Mouse (Mus musculus) cerebellum, adult 11 months (tissue): ENCODE results near the gene Actl7a.

ENCODE experiments used
- DNase-seq: peaks from one replicate; pipeline ENCODE4 v3.0.0; 2022

Actl7a gene

DNA sequence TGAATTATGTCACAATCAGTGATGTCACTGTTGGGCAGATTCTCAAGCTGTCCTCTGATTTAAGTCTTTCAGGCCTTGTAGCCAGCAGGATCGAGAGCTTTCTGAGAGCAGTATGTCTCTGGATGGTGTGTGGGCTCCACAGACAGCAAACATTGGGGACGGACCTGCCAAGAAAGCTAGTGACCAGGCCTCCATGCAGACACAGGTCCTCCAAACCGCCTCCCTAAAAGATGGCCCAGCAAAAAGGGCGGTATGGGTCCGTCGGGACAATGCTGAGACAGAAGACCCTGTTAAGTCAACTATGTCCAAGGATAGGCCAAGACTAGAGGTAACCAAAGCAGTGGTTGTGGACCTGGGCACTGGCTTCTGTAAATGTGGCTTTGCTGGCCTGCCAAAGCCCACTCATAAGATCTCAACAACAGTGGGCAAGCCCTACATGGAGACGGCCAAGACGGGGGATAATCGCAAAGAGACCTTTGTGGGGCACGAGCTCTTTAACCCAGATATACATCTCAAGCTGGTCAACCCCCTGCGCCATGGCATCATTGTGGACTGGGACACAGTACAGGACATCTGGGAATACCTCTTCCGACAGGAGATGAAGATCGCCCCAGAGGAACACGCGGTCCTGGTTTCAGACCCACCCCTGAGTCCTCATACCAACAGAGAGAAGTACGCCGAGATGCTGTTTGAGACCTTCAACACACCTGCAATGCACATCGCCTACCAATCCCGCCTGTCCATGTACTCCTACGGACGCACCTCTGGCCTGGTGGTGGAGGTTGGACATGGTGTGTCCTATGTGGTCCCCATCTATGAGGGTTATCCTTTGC is at the start of gene Actl7a:
Gene Actl7a (plus strand): TSS at position 51 of the 833 bp plus-strand sequence.
- DNase-seq = no peak

DNA sequence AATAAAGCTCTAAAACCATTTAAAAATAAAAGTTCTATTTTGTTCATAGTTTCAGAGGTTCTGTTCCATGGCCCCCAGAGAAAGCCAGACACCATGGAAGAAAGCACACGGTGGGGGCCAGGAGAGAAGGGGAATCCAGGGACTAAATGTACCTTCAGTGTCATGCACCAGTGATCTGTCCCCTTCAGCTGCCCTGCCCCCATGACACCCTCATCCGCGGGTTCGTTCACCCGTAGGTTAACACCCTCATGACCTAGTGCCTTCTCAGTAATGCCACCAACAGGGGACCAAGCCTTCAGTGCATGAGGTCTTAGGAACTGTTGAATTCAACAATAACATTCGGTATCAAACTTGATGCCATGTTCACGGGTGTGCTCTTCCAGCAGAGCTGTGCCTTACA is 46.8 kb upstream of the Actl7a start:
- no peak for DNase-seq

DNA sequence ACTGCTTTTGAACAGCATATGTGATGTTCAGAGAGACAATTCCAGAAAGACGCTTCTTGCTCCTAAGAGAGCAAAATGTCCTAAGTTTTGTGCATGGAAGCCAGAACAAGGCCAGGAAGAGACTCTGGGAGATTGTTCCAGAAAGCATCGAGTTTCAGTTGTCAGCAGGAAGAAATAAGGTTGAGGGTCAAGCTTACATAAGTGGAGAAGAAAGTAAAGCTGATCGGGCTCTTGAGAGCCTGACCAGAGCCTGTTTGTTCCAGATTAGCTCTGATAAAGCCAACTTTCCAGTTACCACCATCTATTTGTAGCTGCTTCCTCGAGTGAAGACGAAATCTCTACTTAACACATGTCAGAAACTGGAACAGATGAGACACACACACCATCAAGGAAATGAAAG is 44.5 kb upstream of the Actl7a start:
- DNase-seq = no peak

DNA sequence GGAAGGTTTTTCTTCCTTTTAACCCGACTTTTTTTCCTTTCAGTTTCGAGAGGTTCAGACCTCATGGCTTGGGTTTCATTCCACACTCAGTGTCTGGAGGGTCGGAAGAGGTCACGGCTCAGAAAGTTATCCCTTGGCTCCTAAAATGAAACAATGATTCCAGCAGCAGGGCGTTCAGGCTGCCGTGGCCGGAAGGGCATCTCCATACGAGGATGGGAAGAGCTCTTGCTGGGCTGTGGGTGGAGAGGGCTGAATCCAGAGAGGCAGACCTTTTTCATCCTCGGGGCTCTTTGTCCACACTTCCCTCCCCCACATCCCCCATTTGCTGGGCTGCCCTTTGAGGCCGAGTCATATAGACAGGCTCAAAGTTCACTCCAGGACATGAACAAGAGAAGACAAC is 41.0 kb upstream of the Actl7a start:
- DNase-seq = no peak

DNA sequence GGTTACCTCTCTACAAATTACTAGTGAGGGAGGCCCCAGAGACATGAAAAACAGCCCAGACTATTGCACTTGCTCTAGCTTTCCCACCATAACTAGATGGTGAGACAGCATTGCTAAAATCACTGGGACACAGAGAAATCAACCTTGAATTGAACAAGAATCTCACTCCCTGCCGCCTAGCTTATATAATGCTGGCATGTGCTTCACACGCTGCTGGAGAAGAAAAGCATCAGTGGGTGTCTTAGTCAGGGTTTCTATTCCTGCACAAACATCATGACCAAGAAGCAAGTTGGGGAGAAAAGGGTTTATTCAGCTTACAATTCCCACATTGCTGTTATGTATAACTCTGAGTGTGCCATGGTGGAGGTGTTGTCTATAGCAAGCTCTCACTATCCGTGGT is 30.1 kb upstream of the Actl7a start:
- no peak for DNase-seq

DNA sequence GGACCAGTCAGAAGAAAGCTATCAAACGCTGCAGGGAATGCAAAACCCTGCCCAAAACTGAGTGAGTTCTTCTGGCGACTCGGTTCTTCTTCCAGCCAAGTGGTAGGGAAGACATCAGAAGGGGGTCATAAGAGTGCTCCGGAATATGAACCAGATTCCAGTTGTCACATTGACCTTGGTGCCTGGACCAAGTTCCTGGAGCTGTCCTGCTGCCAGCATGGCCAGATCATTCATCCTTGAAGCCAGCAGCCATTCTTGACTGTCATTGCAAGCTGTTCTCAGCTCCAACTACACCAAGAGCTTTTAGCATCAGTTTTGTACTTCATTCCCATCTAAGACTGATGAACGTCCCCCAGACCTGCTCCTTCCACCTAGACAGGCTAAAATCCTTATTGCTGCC is 26.4 kb upstream of the Actl7a start:
- DNase-seq = no peak

DNA sequence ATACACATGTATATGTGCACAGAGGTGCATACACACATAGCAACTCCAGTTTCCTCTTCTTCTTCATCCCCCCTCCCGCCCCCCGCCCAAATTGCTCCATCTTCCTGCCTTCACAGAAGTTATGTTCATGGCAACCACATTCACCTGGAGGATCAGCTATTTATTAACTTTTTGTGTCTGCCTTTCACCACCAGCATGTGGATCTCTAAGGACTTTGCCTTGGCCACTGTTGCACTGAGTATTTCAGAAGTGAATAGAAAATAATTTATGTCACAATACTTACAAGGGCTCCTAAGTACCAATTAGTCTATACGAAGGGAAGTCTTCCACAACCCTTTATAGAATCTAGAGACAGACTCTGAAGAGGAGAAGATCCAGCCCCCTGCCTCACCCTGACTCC is 25.3 kb upstream of the Actl7a start:
- DNase-seq = no peak

DNA sequence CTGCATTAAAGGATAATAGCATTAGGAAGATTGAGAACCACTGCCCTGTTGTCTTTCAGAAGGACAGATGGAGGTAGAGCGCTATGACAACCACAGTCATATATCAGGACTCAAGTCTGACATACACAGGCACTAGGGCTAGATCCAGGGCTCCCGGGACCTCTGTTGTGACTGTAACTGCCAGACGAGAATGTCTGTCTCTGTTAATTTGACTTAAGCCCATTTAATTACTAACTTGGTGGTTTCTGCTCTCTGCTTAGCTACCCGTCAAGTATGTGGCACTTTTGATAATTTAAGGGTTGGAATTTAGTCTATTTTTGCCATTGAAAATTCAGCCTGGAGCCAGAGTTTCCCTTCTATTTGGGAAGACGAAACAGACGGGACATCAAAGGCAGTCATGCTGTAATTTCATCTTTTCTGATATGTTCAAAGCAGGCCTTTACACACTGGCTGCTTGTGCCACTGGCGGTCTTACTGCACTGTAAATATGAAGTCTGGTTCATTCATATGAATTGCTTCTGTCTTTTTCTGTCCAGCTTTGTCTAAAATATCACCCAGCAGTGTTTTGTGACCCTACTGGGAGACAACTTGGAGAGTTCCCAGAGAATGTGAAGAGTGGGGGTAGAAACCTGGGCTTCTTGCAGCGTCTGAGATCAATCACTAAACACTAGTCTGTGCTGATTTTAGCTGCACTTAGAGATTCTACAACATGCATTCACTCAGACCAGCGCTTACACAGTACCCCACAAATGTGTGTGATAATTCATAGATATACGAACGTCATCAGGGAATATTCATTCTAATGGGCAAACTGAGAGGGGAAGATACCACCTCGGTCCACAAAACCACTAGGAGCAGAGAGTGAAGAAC is 24.4 kb upstream of the Actl7a start:
- DNase-seq = no peak

DNA sequence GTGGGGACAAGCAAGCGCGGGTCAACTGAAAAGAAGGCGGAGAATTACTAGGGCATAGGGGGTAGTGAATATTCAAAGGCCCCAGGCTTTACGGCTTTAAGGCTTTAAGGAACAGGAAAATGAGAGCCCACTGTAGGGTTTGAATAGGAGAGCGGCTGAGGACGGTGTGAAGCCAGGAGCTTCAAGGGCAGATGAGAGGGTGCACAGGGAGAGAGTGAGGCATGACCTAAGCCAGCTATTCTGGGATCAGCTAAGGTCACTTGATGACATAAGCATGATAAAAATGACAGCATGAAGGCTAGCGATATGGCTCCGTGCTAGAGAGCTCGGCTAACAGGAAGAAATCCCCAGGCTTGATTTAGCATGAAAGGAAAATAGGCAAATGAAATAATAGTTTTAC is 23.8 kb upstream of the Actl7a start:
- no peak for DNase-seq

DNA sequence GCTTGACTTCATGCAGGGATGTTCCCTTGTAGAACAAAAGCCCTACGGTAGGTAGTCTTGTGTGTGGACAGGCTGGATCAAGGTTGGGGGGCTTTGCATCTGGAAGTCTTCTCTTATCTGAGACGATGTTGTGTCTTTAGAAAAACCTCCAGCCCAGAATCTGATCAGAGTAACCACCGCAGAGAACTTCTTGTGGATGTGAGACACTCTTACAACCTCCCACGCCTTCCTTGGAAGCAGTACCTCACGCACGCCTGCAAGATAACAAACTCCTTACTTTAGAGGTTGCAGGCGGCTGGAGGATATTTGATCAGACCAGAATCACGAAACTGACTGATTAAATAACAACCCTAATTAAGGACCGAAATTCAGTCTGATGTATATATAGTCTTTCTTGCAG is 22.8 kb upstream of the Actl7a start:
- DNase-seq = no peak

DNA sequence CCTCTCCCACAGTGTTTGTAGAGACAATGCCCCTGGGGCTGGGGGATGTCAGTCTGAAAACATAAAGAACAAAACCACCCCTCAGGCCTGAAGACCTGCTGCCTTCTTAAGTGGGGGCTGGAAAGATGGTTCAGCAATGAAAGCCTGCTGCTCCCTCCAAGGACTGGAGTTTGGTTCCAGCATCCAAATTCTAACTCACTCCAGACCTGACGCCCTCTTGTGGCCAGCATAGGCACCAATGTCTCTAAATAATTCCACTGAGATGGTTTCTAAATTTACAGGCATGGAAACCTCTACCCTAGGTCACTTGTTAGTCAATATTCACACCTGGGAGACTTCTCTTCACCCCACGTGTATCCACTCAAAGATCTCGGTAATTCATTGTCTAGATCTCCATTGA is 21.7 kb upstream of the Actl7a start:
- DNase-seq = no peak

DNA sequence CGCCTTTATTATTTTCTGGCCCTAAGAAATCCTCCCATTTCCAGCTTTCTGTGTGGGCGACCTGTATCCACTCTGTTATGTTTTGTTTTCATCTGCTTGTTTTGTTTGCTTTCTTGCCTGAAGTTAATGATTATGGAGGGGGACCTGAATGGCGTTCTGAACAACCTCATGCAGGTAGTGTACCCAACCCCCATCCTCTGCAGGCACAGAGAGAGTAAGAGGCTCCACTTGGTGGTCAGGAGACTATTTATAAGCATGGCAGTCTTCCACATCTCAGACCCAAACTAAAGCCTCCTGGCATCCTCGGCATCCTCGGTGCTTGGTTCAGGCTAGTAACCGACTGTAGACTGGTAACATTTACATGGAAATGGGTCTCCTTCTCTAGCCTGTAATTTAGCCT is 20.9 kb upstream of the Actl7a start:
- no peak for DNase-seq

DNA sequence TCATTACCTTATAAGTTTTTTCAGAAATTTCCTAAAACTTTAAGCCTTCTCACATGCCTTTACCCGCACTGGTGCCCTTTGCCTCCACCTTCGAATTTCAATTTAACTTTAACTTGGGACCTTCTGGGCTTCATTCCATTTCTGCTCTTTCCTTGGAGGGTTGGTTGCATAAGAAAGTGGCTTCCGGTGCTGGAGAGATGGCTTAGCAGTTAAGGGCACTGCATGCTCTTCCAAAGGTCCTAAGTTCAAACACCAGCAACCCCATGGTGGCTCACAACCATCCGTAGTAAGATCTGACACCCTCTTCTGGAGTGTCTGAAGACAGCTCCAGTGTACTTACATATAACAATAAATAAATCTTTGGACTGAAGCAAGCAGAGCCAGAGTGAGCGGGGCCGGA is 20.0 kb upstream of the Actl7a start:
- DNase-seq = no peak

DNA sequence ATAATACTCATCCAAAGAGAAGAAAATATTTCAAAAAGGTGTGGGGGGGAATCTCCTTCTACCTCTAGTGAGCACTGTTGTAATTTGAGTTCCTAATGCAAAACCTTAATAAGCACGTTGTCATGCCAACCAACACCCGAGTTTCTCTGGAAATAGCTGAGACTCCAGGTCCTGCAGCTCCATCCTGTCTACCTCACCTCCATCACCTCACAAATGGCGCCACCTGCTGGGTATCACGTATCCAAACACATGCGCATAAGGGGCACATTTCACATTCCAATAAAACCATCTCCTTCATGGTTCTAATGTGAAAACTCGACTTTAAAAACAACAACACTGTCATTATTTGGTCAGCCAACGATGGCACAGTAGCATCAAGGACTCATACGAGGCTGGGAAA is 17.4 kb upstream of the Actl7a start:
- no peak for DNase-seq

DNA sequence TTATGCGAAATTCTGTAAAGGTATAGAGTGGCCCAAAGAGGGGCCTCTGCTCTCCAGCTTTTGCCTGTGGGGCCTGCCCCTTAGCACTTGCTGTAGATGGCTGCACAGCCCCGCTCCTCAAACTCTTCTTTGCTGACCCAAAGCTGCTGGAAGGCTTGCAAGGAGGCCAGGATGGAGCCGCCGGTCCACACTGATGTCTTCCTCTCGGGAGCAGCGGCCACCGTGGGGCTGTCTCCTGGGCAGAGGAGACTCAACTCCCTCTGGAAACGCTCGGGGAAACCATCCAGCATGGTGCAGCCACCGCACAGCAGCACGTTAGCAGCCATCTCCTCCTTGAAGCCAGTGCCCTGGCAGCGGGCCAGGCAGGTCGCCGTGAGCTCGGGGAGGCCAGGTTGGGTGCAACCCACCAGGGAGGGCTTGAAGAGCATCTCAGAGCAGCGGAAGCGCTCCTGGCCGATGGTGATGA is 3.2 kb upstream of the Actl7a start, which contains the start of gene Gm26657:
Gene Gm26657 (plus strand): TSS at position 51 of the 466 bp plus-strand sequence.
- no peak for DNase-seq

DNA sequence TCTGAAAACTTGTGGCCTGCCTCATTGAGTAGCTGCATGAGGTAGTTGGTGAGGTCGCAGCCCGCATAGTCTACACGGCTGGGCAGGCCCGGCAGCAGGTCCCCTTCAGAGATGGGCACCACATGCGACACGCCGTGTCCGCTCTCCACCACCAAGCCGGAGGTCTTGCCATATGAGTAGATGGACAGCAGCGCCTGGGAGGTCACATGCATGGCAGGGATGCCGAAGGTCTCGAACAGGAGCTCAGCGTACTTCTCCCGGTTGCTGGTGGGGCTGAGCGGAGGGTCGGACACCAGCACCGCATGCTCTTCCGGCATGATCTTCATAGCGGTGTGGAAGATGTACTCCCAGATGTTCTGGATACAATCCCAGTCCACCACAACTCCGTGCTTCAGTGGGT is 2.6 kb upstream of the Actl7a start:
- no peak for DNase-seq

DNA sequence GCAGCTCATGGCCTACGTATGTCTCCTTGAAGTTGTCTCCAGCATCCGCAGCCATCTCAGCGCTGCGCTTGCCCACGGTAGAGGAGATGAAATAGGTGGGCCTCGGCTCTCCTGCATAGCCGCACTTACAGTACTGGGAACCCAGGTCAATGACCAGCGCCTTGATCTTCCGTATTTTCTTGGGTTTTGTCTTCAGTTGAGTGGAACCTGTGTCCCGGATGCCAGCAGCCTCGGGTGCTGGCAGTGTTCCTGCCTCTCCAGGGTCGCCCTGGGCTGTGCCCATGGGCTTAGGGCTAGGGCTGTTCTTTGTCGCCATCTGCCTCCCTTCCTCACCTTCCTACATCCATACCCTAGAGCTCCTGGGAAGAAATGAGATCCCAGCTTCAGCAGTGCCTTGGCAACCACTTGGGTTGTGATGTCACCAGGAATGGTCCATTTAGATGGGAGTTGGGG is 2.1 kb upstream of the Actl7a start, which contains the start of gene Actl7b:
Gene Actl7b (minus strand): TSS at position 403 of the 453 bp plus-strand sequence.
- no peak for DNase-seq

DNA sequence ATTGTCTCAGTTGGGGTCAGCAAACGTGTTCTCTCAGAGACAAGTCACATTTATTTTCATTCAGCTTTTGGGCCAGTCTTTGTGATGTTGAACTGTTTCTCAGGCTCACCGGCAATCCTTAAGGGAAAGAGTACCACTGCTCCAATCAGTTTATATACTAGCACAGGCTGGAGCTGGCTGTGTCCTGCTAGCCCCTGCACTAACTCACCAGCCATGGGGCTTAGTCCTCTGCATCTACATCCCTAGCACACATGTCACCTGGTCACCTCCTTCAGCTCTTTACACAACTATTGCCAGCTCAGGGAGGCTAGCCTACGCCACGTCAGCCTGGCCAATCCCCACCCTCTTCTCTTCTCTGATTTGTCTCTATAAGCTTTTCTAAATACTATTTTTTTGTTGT is 515 bp upstream of the Actl7a start:
- no peak for DNase-seq

DNA sequence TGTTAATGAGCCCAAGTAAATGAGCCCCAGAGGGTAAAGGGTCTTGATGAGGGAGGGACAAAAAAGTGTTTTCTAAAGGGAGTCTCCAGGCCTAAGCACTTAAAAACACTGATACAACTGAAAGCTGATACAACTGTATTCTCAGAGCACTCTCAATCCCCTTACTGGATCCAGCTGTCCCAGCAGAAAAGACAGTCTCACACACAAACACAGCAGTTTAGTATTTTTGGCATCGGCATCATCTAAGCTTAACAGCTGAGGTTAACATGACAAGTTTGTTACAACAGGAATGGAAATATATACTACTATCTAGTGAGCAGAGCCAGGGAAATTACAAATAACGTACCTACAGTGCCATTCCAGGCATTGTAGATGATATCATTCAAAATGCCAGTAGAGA is 3.1 kb downstream of the Actl7a start:
- no peak for DNase-seq

DNA sequence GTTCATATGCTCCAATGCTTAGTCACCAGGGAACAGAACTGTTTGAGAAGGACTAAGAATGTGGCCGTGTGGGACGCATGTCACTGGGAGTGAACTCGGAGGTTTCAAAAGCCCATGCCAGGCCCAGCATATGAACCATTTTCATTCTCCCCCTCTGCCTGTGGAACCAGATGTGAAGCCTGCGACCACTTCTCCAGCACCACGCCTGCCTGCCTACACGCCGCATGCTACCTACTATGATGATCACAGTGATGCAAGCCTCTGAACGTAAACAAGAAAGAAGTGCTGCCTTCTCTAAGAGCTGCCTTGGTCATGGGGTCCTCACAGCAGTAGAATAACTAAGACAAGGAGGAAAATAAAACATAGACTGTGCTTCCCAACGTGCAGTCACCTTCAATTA is 4.2 kb downstream of the Actl7a start:
- no peak for DNase-seq

DNA sequence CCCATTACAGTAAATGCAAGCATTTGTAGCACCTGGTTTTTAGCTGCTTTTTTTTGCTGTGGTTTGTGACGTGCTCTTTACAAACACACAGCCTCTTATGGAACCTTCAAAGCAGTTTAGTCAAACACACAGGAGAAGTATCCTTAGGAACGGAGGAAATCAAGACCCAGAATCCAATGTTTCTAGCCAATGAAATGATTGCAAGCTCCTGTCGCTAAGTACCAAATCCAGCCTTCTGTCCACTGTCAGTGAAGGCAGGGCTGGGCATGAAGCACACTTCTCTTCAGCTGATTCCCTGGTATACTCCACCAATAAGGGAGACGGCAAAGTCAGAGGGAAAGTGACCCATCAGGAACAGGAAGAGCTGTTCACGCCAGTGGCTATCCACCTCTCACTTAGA is 12.8 kb downstream of the Actl7a start:
- no peak for DNase-seq

DNA sequence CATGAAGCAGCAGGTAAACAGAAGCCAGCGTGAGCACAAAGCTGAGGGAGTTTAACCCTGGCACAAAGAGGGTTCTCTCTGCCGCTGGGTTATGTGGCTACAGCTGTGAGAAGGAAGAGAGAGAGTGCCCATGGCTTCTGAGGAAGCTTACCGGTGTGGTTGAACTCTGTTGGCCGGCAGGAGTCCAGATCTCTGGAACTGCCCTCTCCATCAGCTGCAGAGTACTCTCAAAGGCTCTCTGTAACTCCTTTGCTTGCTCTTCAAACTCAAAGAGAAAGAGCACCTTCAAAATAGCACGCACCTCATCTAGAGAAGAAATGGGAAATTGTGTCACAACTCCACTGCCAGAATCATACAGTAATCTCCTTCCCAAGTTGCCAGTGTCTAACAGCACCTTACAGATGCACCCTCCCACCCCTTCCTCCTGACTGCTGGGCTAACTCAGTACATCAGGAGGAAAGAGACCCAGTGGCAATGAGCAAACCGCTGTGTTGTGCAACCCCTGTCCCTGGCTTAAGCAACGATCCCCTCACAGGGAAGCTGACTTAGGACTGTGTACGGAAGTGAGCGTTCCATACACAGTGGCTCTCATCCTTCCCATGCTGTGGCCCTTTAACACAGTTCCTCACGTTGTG is 13.9 kb downstream of the Actl7a start:
- no peak for DNase-seq

DNA sequence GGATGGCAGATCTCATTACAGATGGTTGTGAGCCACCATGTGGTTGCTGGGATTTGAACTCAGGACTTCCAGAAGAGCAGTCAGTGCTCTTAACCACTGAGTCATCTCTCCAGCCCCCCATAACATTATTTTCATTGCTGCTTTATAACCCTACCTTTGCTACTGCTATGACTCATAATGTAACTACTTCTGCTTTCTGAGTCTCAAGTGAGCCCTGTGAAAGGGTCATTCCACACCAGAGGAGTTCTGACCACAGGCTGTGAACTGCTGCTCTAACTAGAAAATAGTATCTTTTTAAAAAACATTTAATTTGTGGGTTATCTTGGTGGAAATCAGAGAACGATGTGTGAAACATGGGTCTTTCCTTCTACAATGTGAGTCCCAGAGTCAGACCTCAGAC is 14.5 kb downstream of the Actl7a start:
- DNase-seq = no peak
